Mouse (Mus musculus) forebrain, embryonic 10.5 days (tissue): ENCODE measurements at regions not wholly inside any gene's neighbourhood (a gene's known extent, or its start where the extent isn't known, plus 50 kb on each side); places are given as distances from the start of the nearest gene placed in this dataset.

Source experiments
- DNase-seq: peaks from one replicate; pipeline ENCODE4 v3.0.0-alpha.2; 2017; ENCODE audit warnings: low spot score; ENCODE audit errors: extremely low spot score
- H3K27ac ChIP-seq: fragments of 300-500 bp; sonication (generic); 2 replicates; pipeline ENCODE4 v1.5.1; 2016; ENCODE audit warnings: mild to moderate bottlenecking
- H3K27me3 ChIP-seq: fragments of 300-500 bp; sonication (generic); 2 replicates; pipeline ENCODE4 v1.6.1; 2016; ENCODE audit warnings: mild to moderate bottlenecking; ENCODE audit not compliant: poor library complexity, severe bottlenecking
- H3K36me3 ChIP-seq: fragments of 300-500 bp; sonication (generic); replicated peaks from 2 replicates; pipeline ENCODE4 v1.6.1; 2016; ENCODE audit warnings: mild to moderate bottlenecking, moderate library complexity
- H3K4me1 ChIP-seq: fragments of 300-500 bp; sonication (generic); 2 replicates; pipeline ENCODE4 v1.6.1; 2016
- H3K4me3 ChIP-seq: fragments of 300-500 bp; sonication (generic); 2 replicates; pipeline ENCODE4 v1.5.1; 2016; ENCODE audit warnings: mild to moderate bottlenecking, moderate library complexity
- H3K9me3 ChIP-seq: fragments of 300-500 bp; sonication (generic); 2 replicates; pipeline ENCODE4 v1.6.1; 2016; ENCODE audit warnings: mild to moderate bottlenecking, moderate library complexity
- WGBS: fragments of 180-500 bp; shearing (Covaris S2); methylation state at CpG from one replicate; pipeline ENCODE4 v1.1.7; 2016; 5-methylcytosine and 5-hydroxymethylcytosine counted together

DNA sequence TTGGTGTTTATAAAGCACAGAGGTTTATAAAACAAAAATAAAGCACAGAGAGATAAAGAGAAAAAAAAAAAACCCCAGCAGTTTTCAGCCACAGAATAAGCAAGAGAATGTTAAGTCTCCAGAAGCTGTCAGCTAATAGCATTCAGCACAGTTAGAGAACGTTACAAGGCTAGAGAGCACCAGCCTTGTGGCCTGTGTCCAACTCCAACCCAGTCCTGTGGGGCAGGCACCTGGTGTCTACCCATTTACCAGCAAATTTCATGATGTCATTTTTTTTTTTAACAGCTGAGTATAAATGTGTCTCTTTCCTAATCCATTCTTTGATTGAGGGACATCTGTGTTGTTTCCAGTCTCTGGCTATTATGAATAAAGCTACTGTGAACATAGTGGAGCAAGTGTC, 686.7 kb upstream of the 4930444P10Rik start:
- Histone ChIP-seq H3K4me3 (no peak overlapping the region), H3K36me3 (no peaks in the 10 kb centered on the region), H3K4me1 (peaks cover 7% of the 10 kb centered on the region), H3K27ac (no peak overlapping the region), H3K27me3 (no peaks in the 10 kb centered on the region), H3K9me3 (no peaks in the 10 kb centered on the region)
- DNase-seq, result no peak
- 78% methylated on average over 1 of the region's 1 CpGs for WGBS

DNA sequence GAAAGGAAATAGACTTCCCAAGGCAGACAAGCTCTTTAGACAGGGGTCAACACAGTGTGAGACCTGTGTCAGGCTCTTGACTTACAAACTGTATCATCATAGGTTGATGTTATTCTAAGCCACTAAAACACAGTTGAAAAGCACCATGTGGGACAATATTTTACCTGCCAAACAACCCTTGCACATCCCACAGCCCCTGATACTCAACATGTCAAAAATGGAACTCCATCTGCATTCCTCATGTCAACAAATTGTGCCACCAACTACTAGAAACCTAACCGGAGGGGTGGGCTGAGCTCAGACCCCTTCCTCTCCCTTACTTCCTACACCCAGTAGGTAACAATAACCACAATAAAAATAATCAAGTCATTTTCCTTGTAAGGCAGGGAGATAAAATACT, 667.8 kb upstream of the 4930444P10Rik start:
- DNase-seq, result no peak
- H3K27ac ChIP-seq, result no peak overlapping the region
- no peaks in the 10 kb centered on the region for H3K36me3 ChIP-seq
- no peak overlapping the region for H3K4me3 ChIP-seq
- WGBS, result 92% methylated on average over 1 of the region's 1 CpGs
- no peaks in the 10 kb centered on the region for H3K27me3 ChIP-seq
- 0 out of 2 replicates have a peak, but pooled peaks cover 2% of the 10 kb centered on the region for H3K9me3 ChIP-seq
- H3K4me1 ChIP-seq, result no peaks in the 10 kb centered on the region
